Mouse (Mus musculus): ENCODE data around the gene Clec16a. TPM values are rescaled to one million over a fixed set of nuclear protein-coding genes. Genes with fewer than 3 reads are reported as not detected.

Gene Clec16a
- polyA plus RNA-seq, 1 experiment from 2014 or later = 31.0 TPM

GRCm38 (mm10) chr16:10702399-10702798 is 157.3 kb downstream of the Clec16a start:
- H3K27me3 ChIP-seq (ENCODE audit: control insufficient read depth, insufficient read depth, low read length) = no peaks in the 10 kb centered on the region
- ATAC-seq (ENCODE audit: insufficient read depth, low FRiP score) = no peak
- H3K9me3 ChIP-seq (replicated peaks; ENCODE audit: control insufficient read depth, low read length) = no peaks in the 10 kb centered on the region
- no peak overlapping the region for H3K4me3 ChIP-seq (replicated peaks; ENCODE audit: low read length)
- no peak overlapping the region for H3K4me2 ChIP-seq (ENCODE audit: low read depth, low read length)
- H3K9ac ChIP-seq (ENCODE audit: low read length) = no peak overlapping the region
- no peak overlapping the region for H3K27ac ChIP-seq (ENCODE audit: low read length)
- no peaks in the 10 kb centered on the region for H3K36me3 ChIP-seq (ENCODE audit: control insufficient read depth, insufficient read depth, low read length)
- peaks cover 4% of the 10 kb centered on the region for H3K4me1 ChIP-seq (ENCODE audit: control insufficient read depth, insufficient read depth, low read length)
- 54% methylated on average over 2 of the region's 2 CpGs for WGBS

GRCm38 (mm10) chr16:10703932-10704331 is 158.8 kb downstream of the Clec16a start:
- Histone ChIP-seq H3K9ac (ENCODE audit: low read length) (no peak overlapping the region), H3K9me3 (replicated peaks; ENCODE audit: control insufficient read depth, low read length) (no peaks in the 10 kb centered on the region), H3K4me3 (replicated peaks; ENCODE audit: low read length) (no peak overlapping the region), H3K36me3 (ENCODE audit: control insufficient read depth, insufficient read depth, low read length) (no peaks in the 10 kb centered on the region), H3K27me3 (ENCODE audit: control insufficient read depth, insufficient read depth, low read length) (no peaks in the 10 kb centered on the region), H3K4me2 (ENCODE audit: low read depth, low read length) (no peak overlapping the region), H3K27ac (ENCODE audit: low read length) (no peak overlapping the region), H3K4me1 (ENCODE audit: control insufficient read depth, insufficient read depth, low read length) (peaks cover 4% of the 10 kb centered on the region)
- 58% methylated on average over 4 of the region's 4 CpGs for WGBS
- peak; percentile 47; the same call in 1 of the 2 replicates for ATAC-seq (ENCODE audit: insufficient read depth, low FRiP score)

- no peak for ATAC-seq (ENCODE audit: insufficient read depth, low FRiP score)
- 73% methylated on average over 1 of the region's 1 CpGs for WGBS
Measured at GRCm38 (mm10) chr16:10705396-10705795, 160.3 kb downstream of the Clec16a start.

GRCm38 (mm10) chr16:10711524-10711923 is 166.4 kb downstream of the Clec16a start:
- H3K27ac ChIP-seq (ENCODE audit: low read length) = no peak overlapping the region
- 0 out of 2 replicates have a peak, but pooled peaks cover 4% of the 10 kb centered on the region for H3K4me1 ChIP-seq (ENCODE audit: control insufficient read depth, insufficient read depth, low read length)
- ATAC-seq (ENCODE audit: insufficient read depth, low FRiP score) = no peak
- H3K4me3 ChIP-seq (replicated peaks; ENCODE audit: low read length) = no peak overlapping the region
- no peaks in the 10 kb centered on the region for H3K36me3 ChIP-seq (ENCODE audit: control insufficient read depth, insufficient read depth, low read length)
- no peaks in the 10 kb centered on the region for H3K9me3 ChIP-seq (replicated peaks; ENCODE audit: control insufficient read depth, low read length)
- 82% methylated on average over 1 of the region's 1 CpGs for WGBS
- H3K27me3 ChIP-seq (ENCODE audit: control insufficient read depth, insufficient read depth, low read length) = no peaks in the 10 kb centered on the region
- H3K4me2 ChIP-seq (ENCODE audit: low read depth, low read length) = no peak overlapping the region
- no peak overlapping the region for H3K9ac ChIP-seq (ENCODE audit: low read length)

More at GRCm38 (mm10) chr16:10705396-10705795, 160.3 kb downstream of the Clec16a start:
- no peak overlapping the region for H3K4me2 ChIP-seq (ENCODE audit: low read depth, low read length)
- H3K27me3 ChIP-seq (ENCODE audit: control insufficient read depth, insufficient read depth, low read length) = no peaks in the 10 kb centered on the region
- H3K27ac ChIP-seq (ENCODE audit: low read length) = no peak overlapping the region
- no peaks in the 10 kb centered on the region for H3K36me3 ChIP-seq (ENCODE audit: control insufficient read depth, insufficient read depth, low read length)
- H3K4me1 ChIP-seq (ENCODE audit: control insufficient read depth, insufficient read depth, low read length) = peaks cover 4% of the 10 kb centered on the region
- no peaks in the 10 kb centered on the region for H3K9me3 ChIP-seq (replicated peaks; ENCODE audit: control insufficient read depth, low read length)
- H3K9ac ChIP-seq (ENCODE audit: low read length) = no peak overlapping the region
- H3K4me3 ChIP-seq (replicated peaks; ENCODE audit: low read length) = no peak overlapping the region

GRCm38 (mm10) chr16:10713041-10713440 is 167.9 kb downstream of the Clec16a start:
- WGBS = 52% methylated on average over 2 of the region's 2 CpGs
- ATAC-seq (ENCODE audit: insufficient read depth, low FRiP score) = no peak

GRCm38 (mm10) chr16:10713441-10714239 is 168.5 kb downstream of the Clec16a start:
- Histone ChIP-seq H3K27ac (ENCODE audit: low read length) (no peak overlapping the region), H3K27me3 (ENCODE audit: control insufficient read depth, insufficient read depth, low read length) (no peaks in the 10 kb centered on the region), H3K4me3 (replicated peaks; ENCODE audit: low read length) (no peak overlapping the region), H3K4me1 (ENCODE audit: control insufficient read depth, insufficient read depth, low read length) (0 out of 2 replicates have a peak, but pooled peaks cover 4% of the 10 kb centered on the region), H3K9me3 (replicated peaks; ENCODE audit: control insufficient read depth, low read length) (no peaks in the 10 kb centered on the region), H3K4me2 (ENCODE audit: low read depth, low read length) (no peak overlapping the region), H3K36me3 (ENCODE audit: control insufficient read depth, insufficient read depth, low read length) (no peaks in the 10 kb centered on the region), H3K9ac (ENCODE audit: low read length) (no peak overlapping the region)
- WGBS = 52% methylated on average over 7 of the region's 7 CpGs
- no peak for ATAC-seq (ENCODE audit: insufficient read depth, low FRiP score)

More at GRCm38 (mm10) chr16:10713041-10713440, 167.9 kb downstream of the Clec16a start:
- Histone ChIP-seq H3K4me3 (replicated peaks; ENCODE audit: low read length) (no peak overlapping the region), H3K27me3 (ENCODE audit: control insufficient read depth, insufficient read depth, low read length) (no peaks in the 10 kb centered on the region), H3K4me1 (ENCODE audit: control insufficient read depth, insufficient read depth, low read length) (0 out of 2 replicates have a peak, but pooled peaks cover 4% of the 10 kb centered on the region), H3K4me2 (ENCODE audit: low read depth, low read length) (no peak overlapping the region), H3K27ac (ENCODE audit: low read length) (no peak overlapping the region), H3K9ac (ENCODE audit: low read length) (no peak overlapping the region), H3K36me3 (ENCODE audit: control insufficient read depth, insufficient read depth, low read length) (no peaks in the 10 kb centered on the region), H3K9me3 (replicated peaks; ENCODE audit: control insufficient read depth, low read length) (no peaks in the 10 kb centered on the region)

GRCm38 (mm10) chr16:10715211-10715610 is 170.1 kb downstream of the Clec16a start:
- no peaks in the 10 kb centered on the region for H3K36me3 ChIP-seq (ENCODE audit: control insufficient read depth, insufficient read depth, low read length)
- no peak overlapping the region for H3K27ac ChIP-seq (ENCODE audit: low read length)
- no peak overlapping the region for H3K4me3 ChIP-seq (replicated peaks; ENCODE audit: low read length)
- H3K9ac ChIP-seq (ENCODE audit: low read length) = no peak overlapping the region
- no peak overlapping the region for H3K4me2 ChIP-seq (ENCODE audit: low read depth, low read length)
- 0 out of 2 replicates have a peak, but pooled peaks cover 4% of the 10 kb centered on the region for H3K4me1 ChIP-seq (ENCODE audit: control insufficient read depth, insufficient read depth, low read length)
- no peak for ATAC-seq (ENCODE audit: insufficient read depth, low FRiP score)
- WGBS = 74% methylated on average over 5 of the region's 5 CpGs
- no peaks in the 10 kb centered on the region for H3K9me3 ChIP-seq (replicated peaks; ENCODE audit: control insufficient read depth, low read length)
- no peaks in the 10 kb centered on the region for H3K27me3 ChIP-seq (ENCODE audit: control insufficient read depth, insufficient read depth, low read length)

- Histone ChIP-seq H3K4me1 (ENCODE audit: control insufficient read depth, insufficient read depth, low read length) (0 out of 2 replicates have a peak, but pooled peaks cover 4% of the 10 kb centered on the region), H3K36me3 (ENCODE audit: control insufficient read depth, insufficient read depth, low read length) (no peaks in the 10 kb centered on the region), H3K4me3 (replicated peaks; ENCODE audit: low read length) (no peak overlapping the region), H3K4me2 (ENCODE audit: low read depth, low read length) (no peak overlapping the region), H3K9me3 (replicated peaks; ENCODE audit: control insufficient read depth, low read length) (no peaks in the 10 kb centered on the region), H3K27ac (ENCODE audit: low read length) (no peak overlapping the region), H3K9ac (ENCODE audit: low read length) (no peak overlapping the region), H3K27me3 (ENCODE audit: control insufficient read depth, insufficient read depth, low read length) (no peaks in the 10 kb centered on the region)
- WGBS = 90% methylated on average over 2 of the region's 2 CpGs
- ATAC-seq (ENCODE audit: insufficient read depth, low FRiP score) = no peak
Measured at GRCm38 (mm10) chr16:10715632-10716031, 170.5 kb downstream of the Clec16a start.

GRCm38 (mm10) chr16:10716696-10717095 is 171.6 kb downstream of the Clec16a start:
- Histone ChIP-seq H3K9ac (ENCODE audit: low read length) (no peak overlapping the region), H3K4me3 (replicated peaks; ENCODE audit: low read length) (no peak overlapping the region), H3K27ac (ENCODE audit: low read length) (no peak overlapping the region), H3K4me1 (ENCODE audit: control insufficient read depth, insufficient read depth, low read length) (0 out of 2 replicates have a peak, but pooled peaks cover 4% of the 10 kb centered on the region), H3K27me3 (ENCODE audit: control insufficient read depth, insufficient read depth, low read length) (no peaks in the 10 kb centered on the region), H3K4me2 (ENCODE audit: low read depth, low read length) (no peak overlapping the region), H3K36me3 (ENCODE audit: control insufficient read depth, insufficient read depth, low read length) (no peaks in the 10 kb centered on the region), H3K9me3 (replicated peaks; ENCODE audit: control insufficient read depth, low read length) (no peaks in the 10 kb centered on the region)
- ATAC-seq (ENCODE audit: insufficient read depth, low FRiP score) = no peak
- 60% methylated on average over 2 of the region's 2 CpGs for WGBS
